Mouse (Mus musculus) embryonic fibroblast, embryonic 13.5 days (primary cell): ENCODE measurements at regions not wholly inside any gene's neighbourhood (a gene's known extent, or its start where the extent isn't known, plus 50 kb on each side); places are given as distances from the start of the nearest gene placed in this dataset.

Experiments used
- H3K27ac ChIP-seq: 2 replicates; pipeline ENCODE4 v1.5.1; 2012; ENCODE audit warnings: low read length, control low read depth, inconsistent platforms; ENCODE audit not compliant: insufficient read depth
- H3K4me1 ChIP-seq: 2 replicates; pipeline ENCODE4 v1.6.1; 2011; ENCODE audit warnings: low read length; ENCODE audit not compliant: control insufficient read depth, insufficient read depth
- H3K4me3 ChIP-seq: 2 replicates; pipeline ENCODE4 v1.5.1; 2011; ENCODE audit warnings: mild to moderate bottlenecking, control low read depth, low read length; ENCODE audit not compliant: insufficient read depth
- CTCF ChIP-seq: IDR thresholded peaks from 2 replicates; pipeline ENCODE4 v1.5.1; 2011; ENCODE audit warnings: mild to moderate bottlenecking, control low read depth, low read length, moderate library complexity, borderline replicate concordance; ENCODE audit not compliant: insufficient read depth
- POLR2A ChIP-seq: IDR thresholded peaks from 2 replicates; pipeline ENCODE4 v1.6.1; 2011; ENCODE audit warnings: low read depth, mild to moderate bottlenecking, control low read depth, low read length, moderate library complexity

DNA sequence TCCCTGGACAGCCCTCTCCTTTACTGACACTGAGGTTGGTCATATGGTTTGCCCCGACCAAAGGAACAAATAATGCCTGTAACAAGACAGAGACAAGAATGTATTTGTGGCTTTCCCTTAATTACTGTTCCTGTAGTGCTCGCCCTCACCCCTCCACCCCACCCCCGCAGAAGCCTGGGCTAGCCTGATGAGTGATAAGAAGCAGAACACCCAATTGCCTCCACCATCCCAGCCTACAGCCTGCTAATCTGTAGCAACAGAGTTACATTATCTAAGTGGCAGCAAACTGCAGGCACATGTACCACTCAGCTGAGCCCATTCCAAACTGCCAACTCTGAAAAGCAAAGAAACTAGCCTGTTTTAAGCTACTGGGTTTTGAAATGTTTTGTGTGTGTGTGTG is 124.7 kb upstream of the Nhs start:
- Histone ChIP-seq H3K27ac (no peak overlapping the region), H3K4me3 (no peak overlapping the region), H3K4me1 (no peaks in the 10 kb centered on the region)
- TF ChIP-seq POLR2A: no peak
- TF ChIP-seq CTCF: no peak

GRCm38 (mm10) chrX:162282690-162283089 is 123.2 kb upstream of the Nhs start:
- no peaks in the 10 kb centered on the region for H3K4me1 ChIP-seq
- TF ChIP-seq CTCF (no peak), POLR2A (no peak)
- H3K27ac ChIP-seq: peak overlapping the region; percentile 47; the same call in 1 of the 2 replicates
- no peak overlapping the region for H3K4me3 ChIP-seq

- Histone ChIP-seq H3K27ac (no peak overlapping the region), H3K4me3 (no peak overlapping the region), H3K4me1 (no peaks in the 10 kb centered on the region)
- TF ChIP-seq CTCF (no peak), POLR2A (no peak)
Observed at GRCm38 (mm10) chrX:162278834-162279708, 119.5 kb upstream of the Nhs start.

- H3K4me1 ChIP-seq: no peaks in the 10 kb centered on the region
- TF ChIP-seq CTCF: no peak
Observed at GRCm38 (mm10) chrX:162274581-162274980, 115.1 kb upstream of the Nhs start.

DNA sequence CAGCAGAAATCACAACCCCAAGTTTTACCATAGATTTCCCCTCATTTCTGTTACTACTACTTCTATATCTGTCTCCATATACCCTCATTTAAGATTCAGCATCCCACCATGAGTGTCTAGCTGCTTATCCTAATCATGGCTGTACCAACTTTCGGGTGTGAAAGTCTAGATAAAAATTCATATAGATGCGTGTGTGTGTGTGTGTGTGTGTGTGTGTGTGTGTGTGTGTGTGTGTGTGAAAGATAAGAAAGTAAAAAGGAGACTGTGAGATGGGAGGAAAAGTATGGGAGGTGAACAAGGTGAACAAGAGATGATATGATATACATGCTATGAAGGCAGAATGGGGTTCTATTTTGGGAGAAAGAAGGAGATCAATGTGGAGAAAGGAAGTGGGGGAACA is 111.7 kb upstream of the Nhs start:
- TF ChIP-seq CTCF (no peak), POLR2A (no peak)
- no peak overlapping the region for H3K4me3 ChIP-seq
- H3K4me1 ChIP-seq: no peaks in the 10 kb centered on the region
- no peak overlapping the region for H3K27ac ChIP-seq

More at GRCm38 (mm10) chrX:162274581-162274980, 115.1 kb upstream of the Nhs start:
- H3K27ac ChIP-seq: no peak overlapping the region
- no peak overlapping the region for H3K4me3 ChIP-seq

DNA sequence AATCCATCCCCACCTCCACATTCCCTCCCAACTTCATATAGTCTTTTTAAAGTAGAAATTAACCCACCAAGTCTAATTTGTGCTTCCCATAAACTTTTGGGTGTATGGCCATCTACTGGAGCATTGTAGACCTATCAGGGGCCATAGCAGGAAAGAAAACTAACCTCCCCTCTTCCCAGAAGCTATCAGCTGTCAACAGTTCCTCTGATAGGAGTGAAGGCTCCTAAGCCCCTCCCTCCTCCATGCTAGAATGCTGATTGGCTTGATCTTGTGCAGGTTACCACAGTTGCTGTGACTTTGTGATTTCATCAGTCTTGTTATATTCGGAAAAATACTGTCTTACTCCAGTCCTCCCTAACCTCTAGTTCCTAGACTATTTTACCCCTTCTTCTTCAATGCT is 109.4 kb upstream of the Nhs start:
- Histone ChIP-seq H3K4me3 (no peak overlapping the region), H3K27ac (no peak overlapping the region), H3K4me1 (no peaks in the 10 kb centered on the region)
- no peak for TF ChIP-seq CTCF
- no peak for TF ChIP-seq POLR2A

DNA sequence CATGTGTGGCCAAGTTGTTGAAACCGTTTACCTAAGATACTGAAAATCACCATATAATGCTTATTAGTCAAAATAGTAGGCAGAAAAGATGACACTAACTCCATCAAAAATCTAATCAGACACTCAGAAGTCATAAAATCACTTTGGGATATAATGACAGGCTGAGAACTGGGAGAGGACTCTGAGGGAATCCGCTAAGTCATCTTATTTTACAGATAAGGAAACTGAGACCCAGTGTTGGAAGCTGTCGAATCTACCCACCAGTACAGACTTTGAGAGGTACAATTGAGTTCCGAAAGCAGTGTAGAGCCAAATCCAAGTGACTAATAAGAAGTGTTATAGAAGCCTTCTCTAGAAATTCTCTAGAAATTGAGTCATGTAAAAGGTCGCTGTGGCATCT is 108.6 kb upstream of the Nhs start:
- Histone ChIP-seq H3K4me3 (no peak overlapping the region), H3K27ac (no peak overlapping the region), H3K4me1 (no peaks in the 10 kb centered on the region)
- no peak for TF ChIP-seq CTCF
- TF ChIP-seq POLR2A: no peak

DNA sequence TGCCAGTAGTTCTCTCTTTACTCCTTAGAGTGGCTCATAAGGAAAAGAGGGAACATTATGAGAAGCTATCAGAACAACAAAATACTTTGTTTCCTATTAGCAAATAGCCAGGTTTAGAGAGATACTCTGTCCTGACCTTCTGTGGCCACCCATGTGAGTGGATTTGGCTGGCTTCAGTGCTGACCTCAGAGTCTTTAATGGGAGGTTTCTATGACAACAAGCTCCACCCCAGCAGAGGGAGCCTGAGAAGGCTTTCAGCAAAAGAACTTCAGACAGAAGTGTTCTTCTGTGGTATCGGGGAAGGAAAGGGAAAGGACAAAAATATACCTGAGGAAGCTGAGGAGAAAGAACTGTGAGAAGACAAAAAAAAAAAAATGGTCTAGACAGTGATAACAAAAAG is 108.1 kb upstream of the Nhs start:
- no peak overlapping the region for H3K27ac ChIP-seq
- no peaks in the 10 kb centered on the region for H3K4me1 ChIP-seq
- H3K4me3 ChIP-seq: no peak overlapping the region
- no peak for TF ChIP-seq CTCF
- no peak for TF ChIP-seq POLR2A

- Histone ChIP-seq H3K4me1 (no peaks in the 10 kb centered on the region), H3K27ac (no peak overlapping the region), H3K4me3 (no peak overlapping the region)
- TF ChIP-seq CTCF (no peak), POLR2A (no peak)
Observed at GRCm38 (mm10) chrX:162266769-162267168, 107.2 kb upstream of the Nhs start.

DNA sequence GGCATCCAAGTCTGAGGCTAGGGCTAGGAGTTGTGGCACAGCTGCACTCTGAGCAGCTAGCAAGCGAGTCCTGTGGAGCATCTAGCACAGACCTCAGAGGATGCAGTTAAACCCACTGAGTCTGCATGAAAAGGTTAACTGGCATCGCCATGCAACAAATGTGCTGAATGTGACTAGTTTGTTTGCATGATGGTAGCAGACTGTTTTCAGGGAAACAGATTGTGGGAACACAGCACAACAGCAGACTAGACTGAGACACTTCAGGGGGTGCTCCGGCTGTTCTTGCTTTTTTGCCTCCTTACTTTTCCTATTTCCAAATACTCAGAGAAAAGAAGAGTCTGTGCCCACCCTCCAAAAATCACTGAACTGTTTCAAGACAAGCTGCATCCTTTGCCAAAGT is 97.9 kb upstream of the Nhs start:
- Histone ChIP-seq H3K4me3 (no peak overlapping the region), H3K27ac (no peak overlapping the region), H3K4me1 (no peaks in the 10 kb centered on the region; the same call in 1 of the 2 replicates)
- TF ChIP-seq CTCF (no peak), POLR2A (no peak)
